Mouse (Mus musculus) heart, postnatal 25 days (tissue): ENCODE measurements around the gene Rptor. TPM values are rescaled to one million over a fixed set of nuclear protein-coding genes. Genes with fewer than 3 reads are reported as not detected.

Source experiments
- DNase-seq: peaks from one replicate; pipeline ENCODE4 v3.0.0; 2022; ENCODE audit warnings: low spot score
- intact Hi-C: fragments of 180-260 bp; cut with DNase I; formaldehyde crosslinking; loops from one replicate; pipeline ENCODE4 v1.15.1; 2025
- total RNA-seq, 2 experiments: library from RNA; stranded (reverse); gene quantifications; 2 replicates each; pipeline ENCODE4 v1.2.3; 2021

The Rptor gene
- total RNA-seq, 2 experiments from 2014 or later, result 32.5 to 34.4 TPM

- no peak for DNase-seq
- intact Hi-C loops, result no loop called here
These were observed 122.0 kb downstream of the Rptor start for GRCm38 (mm10) chr11:119724709-119725108.

DNA sequence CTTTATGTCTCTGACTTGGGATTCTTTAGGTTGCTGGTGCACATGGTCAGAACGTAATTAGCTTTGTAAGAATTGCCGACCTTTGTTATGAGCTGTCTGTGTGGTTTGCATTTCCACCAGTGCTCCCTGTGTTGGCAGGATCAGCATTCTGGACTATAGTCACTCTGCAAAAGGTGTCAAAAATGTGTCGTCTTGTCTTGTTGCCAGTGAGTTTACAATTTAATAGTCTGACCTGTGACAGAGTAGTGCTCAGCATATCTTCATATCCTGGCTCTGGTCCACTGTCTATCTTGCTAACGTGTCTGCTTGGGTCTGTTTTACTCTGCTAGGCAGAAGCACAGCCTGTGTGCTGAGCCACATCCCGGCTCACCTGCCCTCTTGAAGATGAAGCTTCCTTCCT lies 128.7 kb downstream of the Rptor start:
- intact Hi-C loops, result no loop called here
- no peak for DNase-seq

GRCm38 (mm10) chr11:119732362-119732761 lies 129.7 kb downstream of the Rptor start:
- intact Hi-C loops, result no loop called here
- DNase-seq, result no peak

GRCm38 (mm10) chr11:119732961-119733656 lies 130.4 kb downstream of the Rptor start:
- no peak for DNase-seq
- intact Hi-C loops, result no loop called here

GRCm38 (mm10) chr11:119733657-119733990 lies 130.9 kb downstream of the Rptor start:
- intact Hi-C loops, result no loop called here

GRCm38 (mm10) chr11:119735152-119735551 lies 132.4 kb downstream of the Rptor start:
- intact Hi-C loops, result no loop called here
- DNase-seq, result no peak

More at GRCm38 (mm10) chr11:119733657-119733990, 130.9 kb downstream of the Rptor start:
- DNase-seq, result no peak

- intact Hi-C loops, result no loop called here
These were observed 136.5 kb downstream of the Rptor start for GRCm38 (mm10) chr11:119738990-119739846.

DNA sequence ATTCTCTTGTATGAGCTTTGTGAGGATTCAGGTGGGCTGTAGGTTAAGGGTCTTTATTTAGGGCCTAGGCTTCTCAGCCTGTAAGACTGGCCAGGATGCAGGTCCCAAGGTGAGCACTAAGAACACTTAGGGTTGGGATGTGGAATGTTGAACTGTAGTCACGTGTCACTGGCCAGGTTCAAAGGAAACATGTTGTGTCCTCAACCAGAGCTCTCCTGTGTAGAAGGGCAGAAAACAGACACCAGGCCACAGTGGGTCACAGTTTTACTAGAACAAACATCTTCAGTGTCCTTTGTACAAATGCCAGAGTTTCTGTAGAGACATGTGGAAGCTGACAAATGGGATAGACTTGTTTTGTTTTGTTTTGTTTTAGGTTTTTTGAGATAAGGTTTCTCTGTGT lies 138.7 kb downstream of the Rptor start:
- DNase-seq, result no peak
- intact Hi-C loops, result no loop called here

More at GRCm38 (mm10) chr11:119738990-119739846, 136.5 kb downstream of the Rptor start:
- DNase-seq, result no peak

- intact Hi-C loops, result no loop called here
- no peak for DNase-seq
These were observed 141.7 kb downstream of the Rptor start for GRCm38 (mm10) chr11:119744436-119744835.

DNA sequence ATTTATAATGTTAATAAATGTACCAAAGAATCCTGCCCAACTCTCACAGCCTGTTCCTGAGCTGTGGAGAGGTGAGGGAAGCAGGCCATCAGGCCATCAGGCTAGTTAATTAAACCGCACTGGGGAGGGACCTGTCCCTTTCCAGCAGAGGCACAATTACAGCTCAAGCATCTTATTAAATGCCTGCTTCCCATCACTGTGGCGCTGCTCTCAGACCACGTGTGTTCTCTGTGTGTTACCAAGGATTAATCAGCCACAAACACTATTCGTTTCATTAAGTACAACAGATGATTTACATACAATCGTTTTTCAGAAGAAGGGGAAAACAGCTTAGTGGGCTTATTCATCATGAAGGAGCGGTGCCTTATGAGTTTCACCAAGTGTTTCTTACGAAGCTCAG lies 142.6 kb downstream of the Rptor start:
- intact Hi-C loops, result no loop called here
- no peak for DNase-seq

DNA sequence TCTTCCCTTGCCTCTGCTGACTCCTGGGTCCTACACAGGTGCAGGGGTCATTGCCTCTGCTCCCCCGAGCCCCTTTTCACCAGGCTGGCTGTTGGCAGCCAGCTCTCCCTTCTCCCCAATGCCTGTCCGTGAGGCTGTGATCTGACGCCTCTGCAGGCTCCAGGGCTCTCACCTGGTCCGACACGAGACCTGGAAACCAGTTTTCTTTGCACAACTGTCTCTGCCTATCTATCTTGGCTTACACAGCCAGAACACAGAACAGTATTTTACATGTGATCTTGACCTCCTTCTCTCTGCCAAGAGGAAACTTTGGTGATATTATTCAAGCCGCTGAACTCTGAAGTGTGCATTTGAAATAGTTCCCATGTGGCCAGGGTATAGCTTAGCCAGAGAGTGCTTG lies 151.8 kb downstream of the Rptor start:
- DNase-seq, result no peak
- intact Hi-C loops, result no loop called here

GRCm38 (mm10) chr11:119758214-119758613 lies 155.5 kb downstream of the Rptor start:
- DNase-seq, result no peak
- intact Hi-C loops, result no loop called here

GRCm38 (mm10) chr11:119758705-119759327 lies 156.1 kb downstream of the Rptor start:
- intact Hi-C loops, result no loop called here

GRCm38 (mm10) chr11:119762911-119763310 lies 160.2 kb downstream of the Rptor start:
- DNase-seq, result no peak
- intact Hi-C loops, result no loop called here

More at GRCm38 (mm10) chr11:119758705-119759327, 156.1 kb downstream of the Rptor start:
- no peak for DNase-seq

GRCm38 (mm10) chr11:119766023-119766422 lies 163.3 kb downstream of the Rptor start:
- intact Hi-C loops, result no loop called here
- no peak for DNase-seq

DNA sequence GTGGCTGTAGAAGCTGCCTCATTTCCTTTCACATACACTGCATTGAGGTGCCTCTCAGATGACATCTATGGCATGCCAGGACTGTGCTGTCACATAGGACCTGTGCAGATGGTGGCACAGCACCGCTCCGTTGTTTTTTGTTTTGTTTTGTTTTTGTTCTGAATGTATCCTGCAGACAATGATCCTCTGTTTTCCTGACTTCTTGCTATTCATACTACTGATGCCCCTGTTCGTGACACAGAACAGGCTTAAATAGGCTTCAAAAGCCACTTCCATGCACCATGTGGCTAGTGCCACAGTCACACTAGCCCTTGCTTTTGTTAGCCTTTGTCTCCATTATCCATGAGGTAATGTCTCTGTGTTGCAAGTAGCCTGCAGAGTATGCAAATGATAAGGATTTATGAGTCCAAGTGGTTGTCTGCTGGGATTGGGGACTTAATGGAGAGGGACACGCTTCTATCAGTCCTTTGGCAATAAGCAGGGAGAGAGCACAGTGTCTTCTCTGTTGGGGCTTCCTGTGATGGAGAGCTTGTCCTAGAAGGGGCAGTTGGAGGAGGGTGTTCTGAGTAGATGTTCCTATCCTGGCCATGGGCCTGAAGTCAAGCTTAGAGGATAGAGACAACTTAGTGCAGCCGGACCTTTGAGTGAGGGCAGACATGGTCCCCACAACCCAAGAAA lies 164.2 kb downstream of the Rptor start:
- DNase-seq, result no peak
- intact Hi-C loops, result no loop called here

- intact Hi-C loops, result no loop called here
- DNase-seq, result no peak
These were observed 164.8 kb downstream of the Rptor start for GRCm38 (mm10) chr11:119767525-119767924.

DNA sequence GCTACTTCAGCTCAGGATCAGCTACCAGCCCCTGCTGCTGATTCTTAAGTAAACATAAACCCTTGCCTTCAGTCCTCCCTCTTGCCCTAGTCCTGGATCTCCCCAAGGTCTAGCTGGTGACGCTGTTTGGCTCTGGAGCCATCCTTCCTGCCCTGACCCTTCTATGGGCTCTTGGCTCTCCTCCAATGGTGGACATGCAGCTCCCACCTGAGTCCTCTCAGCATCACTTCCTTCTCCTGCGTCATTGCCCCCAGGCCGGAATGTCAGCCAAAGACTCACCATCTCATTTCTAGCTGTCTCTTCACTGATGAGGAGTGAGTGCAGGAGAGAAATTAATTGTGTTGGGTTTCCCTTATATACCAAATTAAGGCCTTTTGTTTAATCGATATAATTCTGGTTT lies 165.8 kb downstream of the Rptor start:
- DNase-seq, result no peak
- intact Hi-C loops, result no loop called here

- DNase-seq, result no peak
- intact Hi-C loops, result no loop called here
These were observed 167.0 kb downstream of the Rptor start for GRCm38 (mm10) chr11:119769666-119770065.

GRCm38 (mm10) chr11:119770985-119771384 lies 168.3 kb downstream of the Rptor start:
- intact Hi-C loops, result no loop called here
- no peak for DNase-seq
